Mouse (Mus musculus): Measurements from ENCODE around the gene Klf13.

- TF ChIP-seq CTCF (IDR thresholded peaks at IDR 0.05; ENCODE audit: control insufficient read depth, insufficient read depth, insufficient read length) = no peak
- TF ChIP-seq MYOD1 (IDR thresholded peaks at IDR 0.05; ENCODE audit: control insufficient read depth, insufficient read length, low read depth) = no peak
- TF ChIP-seq CEBPB (IDR thresholded peaks at IDR 0.05; ENCODE audit: low read depth) = no peak
Observed at GRCm38 (mm10) chr7:63941501-63941900, 2.8 kb upstream of the Klf13 start.
